In the genomic region with DNA sequence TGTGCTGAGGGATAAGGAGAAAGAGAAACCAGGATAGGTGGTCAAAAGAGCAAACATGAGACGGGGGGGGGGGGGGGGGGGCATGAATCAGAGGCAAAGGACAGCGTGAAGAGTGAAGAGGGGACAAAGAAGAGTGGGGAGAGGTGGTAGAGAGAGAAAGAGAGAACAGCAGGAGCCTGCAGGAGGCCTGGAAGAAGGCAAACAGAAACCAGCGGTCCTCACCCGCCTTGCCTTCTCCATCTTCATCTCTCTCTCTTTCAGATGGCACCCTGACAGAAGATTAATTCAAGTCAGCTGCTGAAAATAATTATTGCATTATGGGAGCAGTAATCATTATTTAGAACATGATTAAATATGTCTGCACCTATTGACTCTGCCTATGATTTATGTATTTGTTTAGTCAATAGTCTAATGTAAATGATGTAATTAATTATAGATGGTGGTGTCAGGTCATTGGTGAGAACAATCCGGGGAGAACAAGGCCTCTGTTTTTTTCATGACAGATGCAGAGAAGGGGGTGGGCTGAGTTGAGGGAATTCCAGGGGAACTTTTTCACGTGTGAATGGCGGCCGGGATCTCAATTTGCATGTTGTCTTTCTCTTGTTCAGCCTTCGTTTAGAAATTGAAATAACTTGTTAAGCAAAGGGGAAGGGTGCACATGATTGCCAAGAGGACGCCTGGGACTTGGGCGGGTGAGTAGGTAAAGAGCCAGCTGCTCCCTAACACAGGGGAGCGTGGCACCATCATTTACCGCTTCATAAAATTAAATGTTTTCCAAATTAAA, we compare ENCODE assay signal across 16 mouse cellular contexts.
A peak's percentile ranks its signal among the peaks of the same experiment; 100 is the strongest.
DNase-seq lines count a peak whose midpoint lies in the region; ATAC-seq and TF ChIP-seq lines count a peak whose summit lies in the region.
"Had no signal": no experiment of that assay in that cellular context is flagged by ENCODE, and none has a peak within 500 bp of the region (broad histone marks: within the 10 kb centered on the region; RNA-seq: fewer than 3 reads in every experiment).

No protein-coding gene starts in this region.

- TF ChIP-seq EP300 in stomach, postnatal 0 days (optimal IDR thresholded peaks at IDR 0.05) = no peak

- no peaks in the 10 kb centered on the region for H3K9me3 ChIP-seq in forebrain, embryonic 14.5 days (replicated peaks; ENCODE audit: control insufficient read depth, low read length)
- no peaks in the 10 kb centered on the region for H3K9me3 ChIP-seq in forebrain, embryonic 10.5 days
- H3K9me3 ChIP-seq in stomach, embryonic 15.5 days = no peaks in the 10 kb centered on the region
- no peaks in the 10 kb centered on the region for H3K9me3 ChIP-seq in stomach, postnatal 0 days (ENCODE audit: control insufficient read depth, low read length)
- no peaks in the 10 kb centered on the region for H3K9me3 ChIP-seq in midbrain, embryonic 14.5 days (ENCODE audit: control insufficient read depth, low read length)
- H3K9me3 ChIP-seq: limb, embryonic 12.5 days; liver, embryonic 15.5 days had no signal

- peak; percentile 69 for DNase-seq in forebrain, embryonic 14.5 days (ENCODE audit: low spot score)
- no peak for DNase-seq in forebrain, embryonic 10.5 days (ENCODE audit: extremely low spot score, low spot score)
- DNase-seq in stomach, postnatal 0 days (ENCODE audit: low spot score) = no peak
- DNase-seq in midbrain, embryonic 14.5 days = peak; percentile 40
- no peak for DNase-seq in ovary, adult 18-20 months (ENCODE audit: low spot score)
- no peak for DNase-seq in gastrocnemius, adult 2 months
- DNase-seq in right cerebral cortex, adult 2 months (ENCODE audit: low spot score in 2 of 2) = no peak
- DNase-seq: adrenal gland, postnatal 36 days; cerebellum, adult 9-11 months; heart, postnatal 10 days had no signal

- WGBS in forebrain, embryonic 14.5 days = 10% methylated on average over 13 of the region's 13 CpGs
- WGBS in forebrain, embryonic 10.5 days = 61% methylated on average over 13 of the region's 13 CpGs
- 48% methylated on average over 12 of the region's 13 CpGs for WGBS in stomach, embryonic 15.5 days
- 45% methylated on average over 12 of the region's 13 CpGs for WGBS in stomach, postnatal 0 days
- 28% methylated on average over 13 of the region's 13 CpGs for WGBS in midbrain, embryonic 14.5 days

- no peak overlapping the region for H3K9ac ChIP-seq in forebrain, embryonic 14.5 days (ENCODE audit: low read length)
- no peak overlapping the region for H3K9ac ChIP-seq in stomach, embryonic 15.5 days
- H3K9ac ChIP-seq in stomach, postnatal 0 days (ENCODE audit: low read length) = no peak overlapping the region
- no peak overlapping the region for H3K9ac ChIP-seq in midbrain, embryonic 14.5 days (replicated peaks; ENCODE audit: low read length)
- H3K9ac ChIP-seq: limb, embryonic 12.5 days; liver, embryonic 15.5 days had no signal

- intact Hi-C loops in gastrocnemius, adult 2 months (cut with DNase I) = no loop called here

- H3K27me3 ChIP-seq in forebrain, embryonic 14.5 days (replicated peaks; ENCODE audit: control insufficient read depth, insufficient read depth, low read length) = no peaks in the 10 kb centered on the region
- H3K27me3 ChIP-seq in forebrain, embryonic 10.5 days (ENCODE audit: poor library complexity, severe bottlenecking) = no peaks in the 10 kb centered on the region; the same call in 1 of the 2 replicates
- no peaks in the 10 kb centered on the region for H3K27me3 ChIP-seq in stomach, embryonic 15.5 days (replicated peaks)
- H3K27me3 ChIP-seq in stomach, postnatal 0 days (ENCODE audit: control insufficient read depth, insufficient read depth, low read length) = no peaks in the 10 kb centered on the region
- no peaks in the 10 kb centered on the region for H3K27me3 ChIP-seq in midbrain, embryonic 14.5 days (ENCODE audit: control insufficient read depth, insufficient read depth, low read length)
- H3K27me3 ChIP-seq: liver, embryonic 15.5 days had no signal

- no peaks in the 10 kb centered on the region for H3K36me3 ChIP-seq in forebrain, embryonic 14.5 days (ENCODE audit: control insufficient read depth, insufficient read depth, low read length)
- H3K36me3 ChIP-seq in forebrain, embryonic 10.5 days (replicated peaks) = no peaks in the 10 kb centered on the region
- H3K36me3 ChIP-seq in stomach, embryonic 15.5 days = no peaks in the 10 kb centered on the region
- H3K36me3 ChIP-seq in stomach, postnatal 0 days (ENCODE audit: control insufficient read depth, insufficient read depth, low read length) = no peaks in the 10 kb centered on the region
- H3K36me3 ChIP-seq in midbrain, embryonic 14.5 days (ENCODE audit: control insufficient read depth, insufficient read depth, low read length) = no peaks in the 10 kb centered on the region
- H3K36me3 ChIP-seq: limb, embryonic 12.5 days; liver, embryonic 15.5 days had no signal

- peak; percentile 72 for ATAC-seq in forebrain, embryonic 14.5 days
- peak; percentile 35; the same call in 1 of the 2 replicates for ATAC-seq in stomach, embryonic 15.5 days (ENCODE audit: insufficient read depth, low FRiP score, low read depth)
- no peak for ATAC-seq in stomach, postnatal 0 days (ENCODE audit: low FRiP score, low TSS enrichment)
- ATAC-seq in midbrain, embryonic 14.5 days (ENCODE audit: low FRiP score, low TSS enrichment) = no peak
- ATAC-seq: activated CD4-positive, CD25-positive, alpha-beta regulatory T cell, adult 4 months had no signal

- H3K4me3 ChIP-seq in forebrain, embryonic 14.5 days (ENCODE audit: low read depth, low read length) = no peak overlapping the region
- H3K4me3 ChIP-seq in forebrain, embryonic 10.5 days = no peak overlapping the region
- H3K4me3 ChIP-seq in stomach, embryonic 15.5 days (replicated peaks) = no peak overlapping the region
- no peak overlapping the region for H3K4me3 ChIP-seq in stomach, postnatal 0 days (ENCODE audit: low read depth, low read length)
- H3K4me3 ChIP-seq in midbrain, embryonic 14.5 days (replicated peaks; ENCODE audit: low read depth, low read length) = no peak overlapping the region
- H3K4me3 ChIP-seq in gastrocnemius, adult 2 months = no peak overlapping the region
- H3K4me3 ChIP-seq: left cerebral cortex, adult 2 months; limb, embryonic 12.5 days; liver, embryonic 15.5 days; myocyte had no signal

- H3K27ac ChIP-seq in forebrain, embryonic 14.5 days (ENCODE audit: low read depth, low read length) = no peak overlapping the region
- no peak overlapping the region for H3K27ac ChIP-seq in forebrain, embryonic 10.5 days
- H3K27ac ChIP-seq in stomach, embryonic 15.5 days = no peak overlapping the region
- H3K27ac ChIP-seq in stomach, postnatal 0 days (replicated peaks) = no peak overlapping the region
- no peak overlapping the region for H3K27ac ChIP-seq in midbrain, embryonic 14.5 days (replicated peaks; ENCODE audit: low read depth, low read length)
- H3K27ac ChIP-seq in gastrocnemius, adult 2 months = no peak overlapping the region
- H3K27ac ChIP-seq: left cerebral cortex, adult 2 months; limb, embryonic 12.5 days; liver, embryonic 15.5 days had no signal

- H3K4me2 ChIP-seq in forebrain, embryonic 14.5 days (ENCODE audit: low read length) = no peak overlapping the region
- no peak overlapping the region for H3K4me2 ChIP-seq in stomach, embryonic 15.5 days
- no peak overlapping the region for H3K4me2 ChIP-seq in stomach, postnatal 0 days (replicated peaks; ENCODE audit: low read depth)
- no peak overlapping the region for H3K4me2 ChIP-seq in midbrain, embryonic 14.5 days (ENCODE audit: low read length)
- H3K4me2 ChIP-seq: limb, embryonic 12.5 days; liver, embryonic 15.5 days had no signal

- no peak for TF ChIP-seq CTCF in stomach, postnatal 0 days (IDR thresholded peaks at IDR 0.05; ENCODE audit: low read depth)
- no peak for TF ChIP-seq CTCF in gastrocnemius, adult 2 months (IDR thresholded peaks at IDR 0.05)

- peaks cover 7% of the 10 kb centered on the region; the same call in 1 of the 2 replicates for H3K4me1 ChIP-seq in forebrain, embryonic 14.5 days (ENCODE audit: control insufficient read depth, insufficient read depth, low read length)
- peaks cover 12% of the 10 kb centered on the region for H3K4me1 ChIP-seq in forebrain, embryonic 10.5 days
- no peaks in the 10 kb centered on the region for H3K4me1 ChIP-seq in stomach, embryonic 15.5 days
- no peaks in the 10 kb centered on the region for H3K4me1 ChIP-seq in stomach, postnatal 0 days (replicated peaks; ENCODE audit: control insufficient read depth, insufficient read depth)
- H3K4me1 ChIP-seq in midbrain, embryonic 14.5 days (ENCODE audit: control insufficient read depth, insufficient read depth, low read length) = peaks cover 6% of the 10 kb centered on the region
- H3K4me1 ChIP-seq: liver, embryonic 15.5 days had no signal

Comparison
In these comparisons a context has a peak if more than half of its experiments do, and no peak if none do; other contexts are left out.
1. ATAC-seq: peak in forebrain, embryonic 14.5 days (single experiment) and stomach, embryonic 15.5 days (single experiment); none in stomach, postnatal 0 days (single experiment) and midbrain, embryonic 14.5 days (single experiment).
2. DNase-seq: peak in forebrain, embryonic 14.5 days (single experiment) and midbrain, embryonic 14.5 days (single experiment); none in forebrain, embryonic 10.5 days (single experiment), stomach, postnatal 0 days (single experiment), ovary, adult 18-20 months (single experiment), gastrocnemius, adult 2 months (single experiment) and right cerebral cortex, adult 2 months (0 of 2).